Mouse (Mus musculus) liver, adult 2 months (tissue): ENCODE results near the gene Ifit2.

Experiments
- CTCF ChIP-seq: fragments of 200-500 bp; IDR thresholded peaks from 2 replicates; pipeline ENCODE4 v1.5.1; 2011; ENCODE audit warnings: low read depth, low read length, control low read depth
- POLR2A ChIP-seq: fragments of 200-500 bp; IDR thresholded peaks from 2 replicates; pipeline ENCODE4 v1.6.1; 2011; ENCODE audit warnings: low read length, control low read depth; ENCODE audit not compliant: insufficient read depth; ENCODE audit errors: extremely low read depth

DNA sequence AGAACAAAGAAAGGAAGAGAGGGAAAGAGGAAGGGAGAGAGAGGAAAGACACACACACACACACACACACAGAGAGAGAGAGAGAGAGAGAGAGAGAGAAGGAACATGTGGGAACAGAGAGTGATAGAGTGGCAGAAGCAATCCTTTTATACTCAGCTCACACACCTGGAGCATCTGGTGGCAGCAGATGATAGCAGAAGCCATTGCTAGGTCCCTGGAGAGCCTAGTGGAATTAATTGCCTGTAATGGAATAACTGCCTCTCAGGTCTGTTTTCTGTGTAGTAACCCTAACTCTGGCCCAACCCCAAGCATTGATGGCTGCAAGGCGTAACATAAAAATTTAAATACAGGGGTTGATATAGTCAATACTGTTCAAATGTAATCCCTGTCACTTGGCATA lies 20.6 kb downstream of the Ifit2 start:
- TF ChIP-seq POLR2A (no peak), CTCF (no peak)
